8 mouse cellular contexts compared by ENCODE assay signal in the genomic region with DNA sequence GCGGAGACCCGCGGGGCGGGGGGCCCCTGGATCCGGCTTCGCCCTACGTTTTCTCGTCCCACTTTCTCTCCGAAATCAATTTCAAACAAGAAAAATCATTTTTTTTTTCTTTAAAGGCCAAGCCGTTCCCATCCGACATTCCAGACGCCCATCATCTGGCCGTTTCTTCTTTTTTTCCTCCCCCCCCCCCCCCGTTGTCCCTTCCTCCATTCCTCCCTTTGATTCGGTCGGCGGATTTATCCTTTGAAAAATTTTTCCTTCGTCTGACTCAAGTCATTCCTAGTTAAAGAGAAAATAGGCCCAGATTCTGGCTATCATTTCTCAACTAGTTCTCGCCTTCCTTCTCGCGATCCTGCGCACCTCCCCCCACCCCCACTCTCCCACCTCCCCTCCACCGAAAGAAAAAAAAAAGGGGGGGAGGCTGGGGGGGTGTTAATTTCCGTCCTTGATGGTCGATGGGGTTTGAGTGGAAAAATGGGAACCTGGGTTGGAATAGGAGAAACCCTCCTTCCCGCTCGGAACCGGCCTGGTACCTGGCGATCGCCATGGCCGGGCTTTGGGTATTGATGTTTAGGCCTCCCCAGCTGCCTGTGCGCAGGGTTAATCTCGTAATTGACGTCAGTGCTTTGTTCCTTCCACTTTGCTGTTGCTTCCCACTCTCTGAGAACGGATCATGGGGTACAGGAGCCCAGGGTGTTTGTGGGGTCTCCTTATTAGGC. TPM values are rescaled to one million over a fixed set of nuclear protein-coding genes. Genes with fewer than 3 reads are reported as not detected.
DNase-seq lines count a peak whose midpoint lies in the region; ATAC-seq lines count a peak whose summit lies in the region.

No protein-coding gene starts in this region.

- H3K36me3 ChIP-seq in hindbrain, embryonic 13.5 days = no peaks in the 10 kb centered on the region

- H3K9ac ChIP-seq in hindbrain, embryonic 13.5 days = peak overlapping the region; percentile 98

- H3K9me3 ChIP-seq in hindbrain, embryonic 13.5 days = no peaks in the 10 kb centered on the region

- WGBS in hindbrain, embryonic 13.5 days = 0% methylated on average over 34 of the region's 35 CpGs

- ATAC-seq in hindbrain, embryonic 13.5 days (ENCODE audit: low FRiP score) = peak; percentile 23; the same call in 1 of the 2 replicates

- peak overlapping the region; percentile 82 for H3K4me2 ChIP-seq in hindbrain, embryonic 13.5 days

- no peaks in the 10 kb centered on the region for H3K27me3 ChIP-seq in hindbrain, embryonic 13.5 days

- H3K27ac ChIP-seq in hindbrain, embryonic 13.5 days = peak overlapping the region; percentile 99

- DNase-seq in Muller cell, postnatal 12 days (ENCODE audit: inconsistent ontology term) = peak; percentile 90
- peak; percentile 38 for DNase-seq in cerebellum, adult 8-10 months
- peak; percentile 34 to 38 for DNase-seq in frontal cortex, postnatal 14 days (ENCODE audit: low spot score in 2 of 2)
- peak; percentile 31 for DNase-seq in left cerebral cortex, adult 11 months (ENCODE audit: low spot score)
- DNase-seq in lung, postnatal 36 days = peak; percentile 56
- peak; percentile 77 for DNase-seq in retina, embryonic 14.5 days (ENCODE audit: low spot score)
- DNase-seq in thymus, postnatal 4 days = peak; percentile 66

- peaks cover 16% of the 10 kb centered on the region for H3K4me1 ChIP-seq in hindbrain, embryonic 13.5 days (replicated peaks)

- peak overlapping the region; percentile 90 for H3K4me3 ChIP-seq in hindbrain, embryonic 13.5 days

RNA-seq across cellular contexts. Expression of gene Aff4, which starts 0.8 kb away (rescaled TPM):
- 71.5 and 73.4 TPM in 2 replicates for polyA plus RNA-seq in hindbrain, embryonic 13.5 days (2015; fragmentation: Nextera tagmentation; extraction: Ambion mirVana)

RNA-seq across cellular contexts. Expression of gene Zcchc10, which starts 26.9 kb away (rescaled TPM):
- polyA plus RNA-seq in hindbrain, embryonic 13.5 days (2015; fragmentation: Nextera tagmentation; extraction: Ambion mirVana) = 16.1 and 17.8 TPM in 2 replicates

RNA-seq across cellular contexts. Expression of gene Hspa4, which starts 51.1 kb away (rescaled TPM):
- polyA plus RNA-seq in hindbrain, embryonic 13.5 days (2015; fragmentation: Nextera tagmentation; extraction: Ambion mirVana) = 51.5 and 52.8 TPM in 2 replicates

Comparison
In these comparisons a context has a peak if more than half of its experiments do, and no peak if none do; other contexts are left out.
1. Peak in every context shown above with its lines: DNase-seq, ATAC-seq, H3K4me3 ChIP-seq and H3K27ac ChIP-seq.
2. DNase-seq: peak in every context shown above with its lines; median percentile 90 in Muller cell, postnatal 12 days; 77 in retina, embryonic 14.5 days; 66 in thymus, postnatal 4 days; 56 in lung, postnatal 36 days; 38 in cerebellum, adult 8-10 months; 36 in frontal cortex, postnatal 14 days; 31 in left cerebral cortex, adult 11 months.